In the genomic region with DNA sequence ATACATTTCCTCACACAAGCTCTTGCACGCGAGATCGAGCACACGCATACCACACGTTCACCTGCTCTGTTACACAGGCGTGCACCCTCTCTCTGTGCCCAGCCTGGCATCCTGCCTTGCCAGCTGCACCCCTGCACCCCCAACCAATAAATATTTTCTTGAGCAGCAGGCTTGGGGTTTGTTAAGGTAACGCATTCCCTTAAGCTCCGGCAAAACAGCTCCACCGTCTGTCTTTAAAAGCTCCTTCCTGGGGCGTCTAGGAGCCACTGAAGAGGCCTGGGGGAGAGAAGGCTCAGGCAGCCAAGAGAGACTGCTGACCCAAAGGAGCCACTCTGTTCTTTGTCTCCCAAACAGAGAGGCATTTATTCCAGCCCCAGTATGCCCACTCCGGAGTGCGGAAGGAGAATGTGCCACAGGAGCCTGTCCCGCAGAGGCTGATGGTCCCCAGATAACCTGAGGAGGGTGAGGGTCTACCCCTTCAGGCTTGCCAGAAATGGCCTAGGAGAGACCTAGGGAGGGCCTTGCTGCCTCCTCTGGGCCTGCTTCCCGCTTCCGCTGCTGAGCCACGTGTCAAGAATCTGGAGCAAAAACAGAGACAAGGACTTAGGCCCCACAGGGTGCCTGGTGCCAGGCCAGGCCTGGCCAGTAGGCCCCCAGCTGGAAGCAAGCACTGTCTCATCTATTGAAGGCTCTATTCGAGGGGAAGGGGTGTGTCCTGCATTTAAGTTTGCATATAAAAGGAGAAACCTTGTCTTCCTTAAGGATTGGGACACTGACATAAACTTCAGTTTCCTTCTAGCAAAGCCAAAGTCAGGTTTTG, we compare ENCODE assay signal across 8 mouse cellular contexts. TPM values are rescaled to one million over a fixed set of nuclear protein-coding genes. Genes with fewer than 3 reads are reported as not detected.
A peak's percentile ranks its signal among the peaks of the same experiment; 100 is the strongest.
DNase-seq lines count a peak whose midpoint lies in the region; ATAC-seq lines count a peak whose summit lies in the region.

No protein-coding gene starts in this region.

- no peaks in the 10 kb centered on the region for H3K9me3 ChIP-seq in kidney, embryonic 15.5 days (replicated peaks)
- no peaks in the 10 kb centered on the region for H3K9me3 ChIP-seq in liver, embryonic 11.5 days (ENCODE audit: control insufficient read depth, low read length)
- no peaks in the 10 kb centered on the region for H3K9me3 ChIP-seq in neural tube, embryonic 15.5 days (replicated peaks)

- 0 out of 2 replicates have a peak overlapping the region, but pooled peaks have one; percentile 70 for H3K9ac ChIP-seq in kidney, embryonic 15.5 days
- H3K9ac ChIP-seq in liver, embryonic 11.5 days (ENCODE audit: low read depth, low read length), result no peak overlapping the region
- peak overlapping the region; percentile 90 for H3K9ac ChIP-seq in neural tube, embryonic 15.5 days (replicated peaks)

- peak overlapping the region; percentile 79 for H3K4me2 ChIP-seq in kidney, embryonic 15.5 days
- H3K4me2 ChIP-seq in liver, embryonic 11.5 days, result peak overlapping the region; percentile 87
- H3K4me2 ChIP-seq in neural tube, embryonic 15.5 days, result peak overlapping the region; percentile 91

- H3K4me3 ChIP-seq in brown adipose tissue, adult 24 weeks (ENCODE audit: insufficient read depth, low read depth, low read length), result peak overlapping the region; percentile 82
- H3K4me3 ChIP-seq in kidney, embryonic 15.5 days (replicated peaks), result peak overlapping the region; percentile 65
- H3K4me3 ChIP-seq in liver, embryonic 11.5 days (ENCODE audit: low read depth, low read length), result no peak overlapping the region
- peak overlapping the region; percentile 74 for H3K4me3 ChIP-seq in neural tube, embryonic 15.5 days (replicated peaks)

- H3K27me3 ChIP-seq in kidney, embryonic 15.5 days, result no peaks in the 10 kb centered on the region
- peaks cover 20% of the 10 kb centered on the region for H3K27me3 ChIP-seq in liver, embryonic 11.5 days (replicated peaks; ENCODE audit: control insufficient read depth, insufficient read depth, low read length)
- 0 out of 2 replicates have a peak, but pooled peaks cover 5% of the 10 kb centered on the region for H3K27me3 ChIP-seq in neural tube, embryonic 15.5 days (replicated peaks)

- no peaks in the 10 kb centered on the region for H3K36me3 ChIP-seq in kidney, embryonic 15.5 days
- H3K36me3 ChIP-seq in liver, embryonic 11.5 days (ENCODE audit: control insufficient read depth, insufficient read depth, low read length), result no peaks in the 10 kb centered on the region
- H3K36me3 ChIP-seq in neural tube, embryonic 15.5 days, result no peaks in the 10 kb centered on the region

- ATAC-seq in kidney, embryonic 15.5 days (replicated peaks; ENCODE audit: low FRiP score), result no peak
- no peak for ATAC-seq in liver, embryonic 11.5 days (replicated peaks; ENCODE audit: low FRiP score)
- peak; percentile 51 for ATAC-seq in neural tube, embryonic 15.5 days (ENCODE audit: low FRiP score)
- ATAC-seq in erythroid progenitor cell, adult 5-6 weeks (replicated peaks; ENCODE audit: low FRiP score, poor library complexity, severe bottlenecking), result no peak

- WGBS in kidney, embryonic 15.5 days, result 21% methylated on average over 17 of the region's 17 CpGs
- 38% methylated on average over 17 of the region's 17 CpGs for WGBS in liver, embryonic 11.5 days
- WGBS in neural tube, embryonic 15.5 days, result 11% methylated on average over 17 of the region's 17 CpGs

- H3K27ac ChIP-seq in brown adipose tissue, adult 24 weeks (replicated peaks; ENCODE audit: low read depth, low read length), result peak overlapping the region; percentile 60
- H3K27ac ChIP-seq in kidney, embryonic 15.5 days, result peak overlapping the region; percentile 86
- no peak overlapping the region for H3K27ac ChIP-seq in liver, embryonic 11.5 days (ENCODE audit: low read depth, low read length)
- peak overlapping the region; percentile 88 for H3K27ac ChIP-seq in neural tube, embryonic 15.5 days (replicated peaks)

- peak; percentile 50 for DNase-seq in cerebellum, adult 11-12 months
- DNase-seq in cerebellum, adult 11 months, result no peak
- DNase-seq in frontal cortex, adult 2 months (ENCODE audit: extremely low spot score in 1 of 2, low spot score in 1 of 2), result peak; percentile 32 to 52
- no peak for DNase-seq in liver, embryonic 11.5 days (ENCODE audit: low spot score)

- H3K4me1 ChIP-seq in brown adipose tissue, adult 24 weeks (ENCODE audit: control insufficient read depth, insufficient read depth, insufficient read length, low read length), result peaks cover 48% of the 10 kb centered on the region
- peaks cover 62% of the 10 kb centered on the region for H3K4me1 ChIP-seq in kidney, embryonic 15.5 days
- H3K4me1 ChIP-seq in liver, embryonic 11.5 days (replicated peaks; ENCODE audit: control insufficient read depth, insufficient read depth, low read length), result peaks cover 22% of the 10 kb centered on the region
- peaks cover 57% of the 10 kb centered on the region for H3K4me1 ChIP-seq in neural tube, embryonic 15.5 days

RNA-seq across cellular contexts. Expression of a gene that starts 59.4 kb away (rescaled TPM):
- polyA plus RNA-seq in brown adipose tissue, adult 24 weeks (2012; ENCODE audit: insufficient read depth, insufficient read length, missing spikeins), result 24.4 and 29.3 TPM in 2 replicates
- 60.9 and 65.7 TPM in 2 replicates for polyA plus RNA-seq in frontal cortex, adult 2 months (2012; rRNA removed)
- polyA plus RNA-seq in kidney, embryonic 15.5 days (2015; fragmentation: Nextera tagmentation; extraction: Ambion mirVana), result 28.7 and 28.8 TPM in 2 replicates
- 7.8 and 8.1 TPM in 2 replicates for polyA plus RNA-seq in liver, embryonic 11.5 days (2014; fragmentation: Nextera tagmentation; extraction: Ambion mirVana)
- 27.2 and 28.5 TPM in 2 replicates for polyA plus RNA-seq in neural tube, embryonic 15.5 days (2015; fragmentation: Nextera tagmentation; extraction: Ambion mirVana)
- not detected in 2 replicates for total RNA-seq in erythroid progenitor cell, adult 5-6 weeks (2015; ENCODE audit: low replicate concordance)
- 0.51 and 0.76 TPM in 2 replicates for total RNA-seq in erythroid progenitor cell, adult 5-6 weeks (2017; ENCODE audit: low replicate concordance)

Comparison
In these comparisons a context has a peak if more than half of its experiments do, and no peak if none do; other contexts are left out.
1. DNase-seq: peak in cerebellum, adult 11-12 months (single experiment) and frontal cortex, adult 2 months (2 of 2); none in cerebellum, adult 11 months (single experiment) and liver, embryonic 11.5 days (single experiment).
2. Peak in every context shown above with its lines, with median percentiles within 50 percentile points of each other: H3K4me2 ChIP-seq.